Mouse (Mus musculus): ENCODE results near the gene Adgrl3.

Adgrl3 gene

GRCm38 (mm10) chr5:81686206-81686605 lies 666.3 kb downstream of the Adgrl3 start:
- no peak for DNase-seq

- DNase-seq = no peak
Measured at GRCm38 (mm10) chr5:81686845-81687244, 666.9 kb downstream of the Adgrl3 start.

GRCm38 (mm10) chr5:81729620-81730019 lies 709.7 kb downstream of the Adgrl3 start:
- no peak for DNase-seq

GRCm38 (mm10) chr5:81736008-81736407 lies 716.1 kb downstream of the Adgrl3 start:
- DNase-seq = no peak

GRCm38 (mm10) chr5:81738286-81739032 lies 718.5 kb downstream of the Adgrl3 start:
- no peak for DNase-seq

GRCm38 (mm10) chr5:81752426-81752825 lies 732.5 kb downstream of the Adgrl3 start:
- no peak for DNase-seq

- no peak for DNase-seq
Measured at GRCm38 (mm10) chr5:81755711-81756110, 735.8 kb downstream of the Adgrl3 start.

- no peak for DNase-seq
Measured at GRCm38 (mm10) chr5:81757093-81757725, 737.3 kb downstream of the Adgrl3 start.

GRCm38 (mm10) chr5:81776234-81776633 lies 756.3 kb downstream of the Adgrl3 start:
- no peak for DNase-seq

- DNase-seq = no peak
Measured at GRCm38 (mm10) chr5:81776746-81777145, 756.8 kb downstream of the Adgrl3 start.

- no peak for DNase-seq
Measured at GRCm38 (mm10) chr5:81784770-81785169, 764.8 kb downstream of the Adgrl3 start.

- no peak for DNase-seq
Measured at GRCm38 (mm10) chr5:81790710-81791109, 770.8 kb downstream of the Adgrl3 start.

GRCm38 (mm10) chr5:81794125-81794524 lies 774.2 kb downstream of the Adgrl3 start:
- no peak for DNase-seq

GRCm38 (mm10) chr5:81794601-81795000 lies 774.7 kb downstream of the Adgrl3 start:
- no peak for DNase-seq

- no peak for DNase-seq
Measured at GRCm38 (mm10) chr5:81796128-81796527, 776.2 kb downstream of the Adgrl3 start.

- DNase-seq = no peak
Measured at GRCm38 (mm10) chr5:81810966-81811365, 791.0 kb downstream of the Adgrl3 start.

GRCm38 (mm10) chr5:81832076-81832475 lies 812.1 kb downstream of the Adgrl3 start:
- no peak for DNase-seq

GRCm38 (mm10) chr5:81832679-81833078 lies 812.7 kb downstream of the Adgrl3 start:
- DNase-seq = no peak

GRCm38 (mm10) chr5:81837860-81838259 lies 817.9 kb downstream of the Adgrl3 start:
- DNase-seq = no peak

GRCm38 (mm10) chr5:81843798-81844197 lies 823.9 kb downstream of the Adgrl3 start:
- no peak for DNase-seq

- DNase-seq = no peak
Measured at GRCm38 (mm10) chr5:81870336-81870735, 850.4 kb downstream of the Adgrl3 start.

Measured in B cell, adult 2 months (primary cell).